Mouse (Mus musculus): Measurements from ENCODE around the gene AU040320.

- TF ChIP-seq CTCF (IDR thresholded peaks at IDR 0.05; ENCODE audit: control insufficient read depth, insufficient read depth, insufficient read length), result no peak
- no peak for TF ChIP-seq MYOG (IDR thresholded peaks at IDR 0.05; ENCODE audit: control insufficient read depth, extremely low read depth, insufficient read length)
- TF ChIP-seq CEBPB (IDR thresholded peaks at IDR 0.05; ENCODE audit: low read depth), result no peak
- no peak for TF ChIP-seq FOSL1 (IDR thresholded peaks at IDR 0.05; ENCODE audit: insufficient read depth, low read length, poor library complexity, severe bottlenecking)
- no peak for TF ChIP-seq USF1 (IDR thresholded peaks at IDR 0.05; ENCODE audit: low read depth)
These were observed 20.6 kb upstream of the AU040320 start for GRCm38 (mm10) chr4:126732531-126733380.

Measured in C2C12 (cell line).